Mouse (Mus musculus) kidney, embryonic 14.5 days (tissue): ENCODE data around the gene Ptgdr2. TPM values are rescaled to one million over a fixed set of nuclear protein-coding genes. Genes with fewer than 3 reads are reported as not detected.

Experiments used
- ATAC-seq: fragments of 200-750 bp; cut with Nextera tagmentation; 2 replicates; pipeline ENCODE4 v1.8.0; 2017; ENCODE audit warnings: moderate number of reproducible peaks, mild to moderate bottlenecking, moderate TSS enrichment, moderate library complexity; ENCODE audit not compliant: low FRiP score, low TSS enrichment
- H3K27ac ChIP-seq: fragments of 300-500 bp; sonication (generic); 2 replicates; pipeline ENCODE4 v1.5.1; 2014; ENCODE audit warnings: low read depth, mild to moderate bottlenecking, low read length, moderate library complexity, mixed read lengths
- H3K27me3 ChIP-seq: fragments of 300-500 bp; sonication (generic); 2 replicates; pipeline ENCODE4 v1.6.1; 2014; ENCODE audit warnings: mild to moderate bottlenecking, low read length; ENCODE audit not compliant: control insufficient read depth, insufficient read depth
- H3K36me3 ChIP-seq: fragments of 300-500 bp; sonication (generic); 2 replicates; pipeline ENCODE4 v1.6.1; 2014; ENCODE audit warnings: low read length, mixed read lengths; ENCODE audit not compliant: control insufficient read depth, insufficient read depth
- H3K4me1 ChIP-seq: fragments of 300-500 bp; sonication (generic); 2 replicates; pipeline ENCODE4 v1.6.1; 2014; ENCODE audit warnings: low read length, mixed read lengths; ENCODE audit not compliant: control insufficient read depth, insufficient read depth
- H3K4me2 ChIP-seq: fragments of 300-500 bp; sonication (generic); replicated peaks from 2 replicates; pipeline ENCODE4 v1.6.1; 2014; ENCODE audit warnings: low read depth, mild to moderate bottlenecking, low read length
- H3K4me3 ChIP-seq: fragments of 300-500 bp; sonication (generic); 2 replicates; pipeline ENCODE4 v1.5.1; 2014; ENCODE audit warnings: mild to moderate bottlenecking, low read length
- H3K9ac ChIP-seq: fragments of 300-500 bp; sonication (generic); 2 replicates; pipeline ENCODE4 v1.6.1; 2014; ENCODE audit warnings: low read depth, mild to moderate bottlenecking, low read length, moderate library complexity
- H3K9me3 ChIP-seq: fragments of 300-500 bp; sonication (generic); 2 replicates; pipeline ENCODE4 v1.6.1; 2016; ENCODE audit warnings: low read length; ENCODE audit not compliant: control insufficient read depth
- WGBS: fragments of 180-500 bp; shearing (Covaris S2); extraction: QIAGEN DNeasy Blood & Tissue Kit; methylation state at CpG from one replicate; pipeline ENCODE4 v1.1.7; 2014; 5-methylcytosine and 5-hydroxymethylcytosine counted together
- polyA plus RNA-seq: library from polyadenylated mRNA; unstranded; fragments of >200 nt; fragmentation: Nextera tagmentation; extraction: Ambion mirVana; gene quantifications from 2 replicates; pipeline ENCODE4 v1.2.1, GENCODE M21; 2014

Ptgdr2 gene
- polyA plus RNA-seq, 1 experiment from 2014 or later = not detected

DNA sequence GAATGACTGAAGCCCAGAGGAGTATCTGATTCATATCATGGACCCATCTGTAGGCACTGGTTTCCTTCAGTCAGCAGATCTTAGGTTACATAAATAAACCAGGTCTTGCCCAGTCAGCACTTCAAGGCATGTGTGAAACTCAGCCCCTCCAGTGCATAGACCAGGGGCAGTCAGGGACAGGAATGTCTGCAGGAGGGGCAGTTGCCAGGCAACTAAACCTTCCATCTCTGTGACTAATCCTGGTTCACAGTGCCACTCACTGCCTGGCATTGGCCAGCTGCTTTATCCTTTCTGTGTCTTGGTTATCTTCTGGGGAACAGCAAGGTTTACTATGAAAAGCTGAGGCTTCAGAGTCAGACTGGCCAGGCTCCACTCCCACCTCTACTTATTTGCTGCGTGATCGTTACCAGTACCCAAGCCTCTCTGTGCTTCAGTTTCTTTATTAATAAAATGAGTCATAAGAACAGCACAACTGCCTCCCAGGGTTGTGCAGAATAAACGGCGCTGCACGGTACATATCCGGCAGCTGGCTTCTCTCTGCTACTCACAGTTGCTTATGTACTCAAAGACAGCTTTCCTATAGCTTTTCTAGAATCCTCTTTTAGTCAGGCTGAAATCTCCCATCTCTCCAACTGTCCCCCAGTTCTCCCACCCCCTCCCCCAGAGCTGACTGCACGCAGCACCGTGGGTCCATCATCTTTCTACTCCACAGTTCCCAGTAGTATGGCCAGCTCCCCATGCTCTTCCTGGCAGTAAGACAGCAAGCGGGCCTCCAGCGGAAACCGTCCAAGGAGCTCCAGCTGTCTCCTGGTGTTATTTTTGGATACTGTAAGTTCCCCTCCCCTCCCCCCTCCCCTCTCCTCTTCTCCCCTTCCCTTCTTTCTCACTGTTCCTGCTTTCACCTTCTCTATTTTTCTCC, 15.3 kb downstream of the Ptgdr2 start:
- H3K4me1 ChIP-seq = peaks cover 18% of the 10 kb centered on the region
- WGBS = 60% methylated on average over 11 of the region's 11 CpGs
- no peak overlapping the region; the same call in 1 of the 2 replicates for H3K4me2 ChIP-seq
- peak overlapping the region; percentile 76 for H3K27ac ChIP-seq
- no peaks in the 10 kb centered on the region for H3K9me3 ChIP-seq
- no peaks in the 10 kb centered on the region for H3K36me3 ChIP-seq
- ATAC-seq = no peak
- no peak overlapping the region for H3K4me3 ChIP-seq
- H3K27me3 ChIP-seq = no peaks in the 10 kb centered on the region
- no peak overlapping the region for H3K9ac ChIP-seq

DNA sequence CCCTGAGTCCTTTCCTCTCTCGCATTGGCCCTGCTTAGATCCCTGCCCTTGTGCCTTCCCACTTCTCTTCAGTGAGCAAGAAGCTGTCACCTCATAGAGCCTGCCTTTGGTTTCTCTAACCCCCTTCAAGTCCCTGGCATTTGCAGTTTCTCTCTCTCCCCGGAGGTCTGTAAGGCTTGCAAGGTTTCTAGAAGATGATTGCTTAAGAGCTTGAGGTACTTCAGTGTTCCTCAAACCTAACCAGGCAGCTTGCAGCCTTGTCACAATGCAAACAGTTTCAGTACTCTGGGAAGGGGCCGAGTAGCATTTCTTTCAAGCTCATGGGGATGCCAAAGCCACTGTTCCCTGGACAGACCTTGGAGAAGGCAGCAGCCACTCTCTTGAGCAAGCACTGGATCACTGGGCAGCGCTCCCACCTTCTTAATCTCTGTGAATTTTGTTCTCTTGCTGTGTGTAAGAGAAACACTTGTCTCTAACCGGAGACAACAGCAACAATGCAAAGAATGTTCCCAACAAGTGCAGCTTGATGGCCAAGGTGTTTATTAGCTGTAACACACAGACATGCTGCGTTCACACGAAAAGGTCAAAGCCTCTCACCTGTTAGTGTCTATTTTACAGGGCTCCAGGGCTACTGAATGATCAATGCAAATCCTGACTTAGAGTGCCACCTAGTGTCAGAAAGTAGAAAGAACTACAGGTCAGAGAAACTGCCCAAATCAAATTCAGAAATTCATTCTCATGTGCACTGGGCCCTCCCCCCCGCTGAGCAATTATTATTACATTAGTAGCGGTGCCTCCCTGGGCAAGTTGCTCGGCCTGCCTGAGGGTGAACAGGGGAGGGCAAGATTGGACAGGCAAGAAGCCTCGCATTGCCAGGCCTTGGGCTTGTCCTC, 22.4 kb downstream of the Ptgdr2 start:
- ATAC-seq = peak; percentile 71

DNA sequence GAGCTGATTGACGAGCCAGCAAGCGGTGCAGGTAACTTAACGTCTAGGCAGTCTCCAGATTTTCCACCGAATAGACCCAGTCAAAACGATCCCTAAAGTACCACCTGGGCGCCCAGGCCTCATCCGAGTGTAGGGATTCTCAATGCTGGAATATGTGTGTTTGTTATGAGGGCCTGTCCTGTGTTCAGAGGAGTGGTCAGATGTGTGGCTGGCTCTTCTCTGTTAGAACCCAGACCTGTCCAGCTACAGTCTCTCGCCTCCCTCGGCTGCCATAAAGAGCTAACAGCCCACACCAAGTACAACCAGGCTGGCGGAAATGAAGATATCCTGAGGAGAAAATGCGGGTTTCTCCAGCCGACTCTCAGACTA, 23.0 kb downstream of the Ptgdr2 start:
- ATAC-seq = peak; percentile 30; the same call in 1 of the 2 replicates
- no peak overlapping the region for H3K4me2 ChIP-seq
- no peaks in the 10 kb centered on the region for H3K4me1 ChIP-seq
- WGBS = 48% methylated on average over 12 of the region's 12 CpGs
- no peaks in the 10 kb centered on the region; the same call in 1 of the 2 replicates for H3K27me3 ChIP-seq
- no peaks in the 10 kb centered on the region for H3K9me3 ChIP-seq
- H3K27ac ChIP-seq = no peak overlapping the region
- no peaks in the 10 kb centered on the region for H3K36me3 ChIP-seq
- no peak overlapping the region for H3K9ac ChIP-seq
- H3K4me3 ChIP-seq = no peak overlapping the region

More for the DNA sequence above, 22.4 kb downstream of the Ptgdr2 start:
- Histone ChIP-seq H3K4me3 (no peak overlapping the region), H3K27ac (no peak overlapping the region), H3K27me3 (no peaks in the 10 kb centered on the region; the same call in 1 of the 2 replicates), H3K4me1 (no peaks in the 10 kb centered on the region), H3K9ac (no peak overlapping the region), H3K36me3 (no peaks in the 10 kb centered on the region), H3K4me2 (no peak overlapping the region), H3K9me3 (no peaks in the 10 kb centered on the region)
- WGBS = 34% methylated on average over 11 of the region's 11 CpGs

DNA sequence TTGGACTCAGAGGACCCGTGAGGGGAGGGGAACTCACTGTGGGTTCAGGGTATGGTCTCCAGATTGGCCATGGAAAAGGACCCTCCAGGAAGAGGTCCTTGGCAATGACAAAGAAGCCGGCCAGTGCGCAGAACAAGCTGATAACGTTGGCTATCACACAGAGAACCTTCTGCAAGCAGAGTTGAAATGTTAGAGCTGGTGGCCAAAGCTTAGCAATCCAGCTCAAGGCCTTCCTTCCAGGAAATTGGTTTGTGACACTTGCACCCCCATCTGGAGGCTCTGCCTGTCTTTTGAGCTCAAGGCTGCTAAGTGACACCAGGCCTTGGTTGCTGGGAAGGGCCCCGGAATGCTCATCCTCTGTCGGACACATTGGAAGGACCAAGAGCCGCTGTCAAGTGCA, 28.8 kb downstream of the Ptgdr2 start:
- 87% methylated on average over 7 of the region's 7 CpGs for WGBS
- Histone ChIP-seq H3K9ac (no peak overlapping the region), H3K4me2 (no peak overlapping the region), H3K27ac (no peak overlapping the region), H3K4me1 (no peaks in the 10 kb centered on the region), H3K36me3 (no peaks in the 10 kb centered on the region), H3K9me3 (0 out of 2 replicates have a peak, but pooled peaks cover 6% of the 10 kb centered on the region), H3K4me3 (no peak overlapping the region), H3K27me3 (no peaks in the 10 kb centered on the region)
- ATAC-seq = no peak

DNA sequence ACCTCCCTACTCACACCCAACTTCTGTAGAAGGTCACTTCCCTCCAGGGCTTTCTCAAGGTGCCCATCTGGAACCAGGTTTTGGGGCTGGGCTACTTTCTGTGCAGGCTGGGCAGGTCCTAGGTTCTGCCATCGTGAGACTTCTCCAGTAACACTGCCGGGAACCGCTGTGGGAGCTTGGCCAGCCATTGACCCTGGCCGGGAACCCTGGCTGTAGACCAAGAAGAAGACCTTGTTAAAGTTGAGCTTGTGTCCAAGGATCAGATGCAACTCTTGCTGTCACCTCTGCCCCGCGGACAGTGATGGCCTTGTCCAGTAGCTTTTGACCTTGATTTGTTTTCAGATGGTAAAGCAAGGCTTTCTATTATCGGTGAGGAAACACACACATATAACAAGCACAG, 31.6 kb downstream of the Ptgdr2 start:
- no peaks in the 10 kb centered on the region for H3K27me3 ChIP-seq
- H3K4me1 ChIP-seq = no peaks in the 10 kb centered on the region
- no peak for ATAC-seq
- WGBS = 88% methylated on average over 7 of the region's 7 CpGs
- H3K9me3 ChIP-seq = peaks cover 7% of the 10 kb centered on the region; the same call in 1 of the 2 replicates
- no peaks in the 10 kb centered on the region for H3K36me3 ChIP-seq
- no peak overlapping the region for H3K27ac ChIP-seq
- no peak overlapping the region for H3K4me3 ChIP-seq
- H3K9ac ChIP-seq = no peak overlapping the region
- no peak overlapping the region for H3K4me2 ChIP-seq

DNA sequence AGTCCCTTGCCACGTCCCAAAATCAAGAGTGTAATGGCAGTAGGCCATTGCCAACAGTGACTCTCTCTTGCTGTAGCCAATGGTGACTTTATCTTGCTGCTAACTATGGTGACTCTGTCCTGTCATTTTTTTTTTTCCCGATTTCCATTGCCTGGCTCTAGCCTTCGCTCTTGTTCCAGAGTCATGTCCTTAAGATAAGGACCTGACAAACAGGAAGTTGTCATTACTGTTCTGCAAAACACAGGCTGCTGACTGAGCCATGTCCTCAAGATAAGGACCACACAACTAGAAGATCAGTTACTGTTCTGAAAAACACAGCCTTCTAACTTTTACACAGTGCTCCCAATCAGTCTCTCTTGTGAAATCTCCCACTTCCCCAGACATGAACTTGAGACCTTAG, 33.5 kb downstream of the Ptgdr2 start:
- no peak for ATAC-seq

DNA sequence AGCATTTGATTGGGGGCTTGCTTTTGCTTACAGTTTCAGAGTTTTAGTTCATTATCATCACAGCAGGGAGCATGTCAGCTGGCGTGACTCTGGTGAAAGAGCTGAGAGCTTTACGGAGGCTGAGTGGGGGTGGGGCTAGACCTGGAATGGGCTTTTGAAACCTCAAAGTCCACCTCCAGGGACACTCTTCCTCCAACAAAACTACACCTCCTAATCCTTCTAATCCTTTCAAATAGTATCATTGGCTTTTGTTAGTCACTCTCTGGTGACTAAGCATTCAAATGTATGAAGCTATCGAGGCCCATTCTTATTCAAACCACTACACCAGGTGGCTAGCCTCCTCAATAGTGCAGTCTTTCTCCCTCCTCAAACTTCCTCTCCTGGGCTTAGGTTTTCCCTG, 35.7 kb downstream of the Ptgdr2 start:
- Histone ChIP-seq H3K36me3 (no peaks in the 10 kb centered on the region), H3K4me3 (no peak overlapping the region), H3K9me3 (peaks cover 4% of the 10 kb centered on the region; the same call in 1 of the 2 replicates), H3K9ac (no peak overlapping the region), H3K4me2 (no peak overlapping the region), H3K27ac (no peak overlapping the region), H3K27me3 (no peaks in the 10 kb centered on the region), H3K4me1 (0 out of 2 replicates have a peak, but pooled peaks cover 3% of the 10 kb centered on the region)
- no peak for ATAC-seq
- WGBS = 80% methylated on average over 3 of the region's 3 CpGs

More for the DNA sequence above, 33.5 kb downstream of the Ptgdr2 start:
- 67% methylated on average over 3 of the region's 3 CpGs for WGBS
- no peak overlapping the region for H3K9ac ChIP-seq
- H3K4me2 ChIP-seq = no peak overlapping the region
- no peaks in the 10 kb centered on the region for H3K36me3 ChIP-seq
- H3K9me3 ChIP-seq = peaks cover 7% of the 10 kb centered on the region; the same call in 1 of the 2 replicates
- H3K27me3 ChIP-seq = no peaks in the 10 kb centered on the region
- 0 out of 2 replicates have a peak, but pooled peaks cover 3% of the 10 kb centered on the region for H3K4me1 ChIP-seq
- H3K27ac ChIP-seq = no peak overlapping the region
- H3K4me3 ChIP-seq = no peak overlapping the region

DNA sequence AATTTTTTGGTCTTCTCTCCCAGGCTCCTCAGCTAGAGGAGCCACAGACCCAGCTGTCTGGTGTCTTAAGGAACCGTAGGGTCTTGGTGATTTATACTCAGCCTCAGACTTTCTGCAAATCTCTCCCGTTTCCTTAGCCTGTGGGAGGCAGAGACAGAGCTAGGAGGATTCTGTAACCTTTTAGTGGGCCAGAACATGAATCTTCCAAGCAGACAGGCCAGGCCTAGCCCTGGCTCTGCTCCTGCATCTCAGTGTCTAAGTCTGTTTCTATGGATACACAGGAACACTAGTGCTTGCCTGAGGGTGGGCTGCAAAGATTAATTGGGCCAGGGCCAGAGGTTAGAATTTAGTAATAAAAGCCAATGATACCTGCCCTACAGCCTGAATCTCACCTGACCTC, 36.2 kb downstream of the Ptgdr2 start:
- Histone ChIP-seq H3K27me3 (no peaks in the 10 kb centered on the region), H3K27ac (no peak overlapping the region), H3K9me3 (peaks cover 4% of the 10 kb centered on the region; the same call in 1 of the 2 replicates), H3K4me2 (no peak overlapping the region), H3K36me3 (no peaks in the 10 kb centered on the region), H3K4me3 (no peak overlapping the region), H3K4me1 (0 out of 2 replicates have a peak, but pooled peaks cover 3% of the 10 kb centered on the region), H3K9ac (no peak overlapping the region)
- 7% methylated on average over 2 of the region's 2 CpGs for WGBS
- peak; percentile 84; the same call in 1 of the 2 replicates for ATAC-seq
